Mouse (Mus musculus): ENCODE measurements at regions not wholly inside any gene's neighbourhood (a gene's known extent, or its start where the extent isn't known, plus 50 kb on each side); places are given as distances from the start of the nearest gene placed in this dataset.

DNA sequence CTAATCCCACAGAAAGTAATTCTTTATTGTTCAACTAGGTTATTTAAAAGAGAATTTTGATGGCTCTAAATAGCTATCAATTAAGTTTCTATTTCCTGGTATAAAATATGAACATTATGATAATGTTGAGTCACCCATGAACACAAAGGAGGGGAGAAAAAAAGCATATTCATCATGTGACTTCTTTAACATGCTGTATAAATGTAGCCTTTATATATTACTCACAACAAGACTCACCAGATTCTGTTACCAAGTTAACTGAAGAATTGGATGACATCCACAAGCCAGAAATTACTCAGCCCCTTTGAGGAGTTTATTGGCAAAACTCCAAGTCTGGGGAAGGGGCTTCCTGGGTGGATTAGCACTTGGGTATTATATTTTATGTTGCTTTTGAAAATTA is 648.5 kb downstream of the Tfap2b start:
- no peaks in the 10 kb centered on the region for H3K27me3 ChIP-seq (ENCODE audit: control insufficient read depth, insufficient read depth, low read length)
- H3K9ac ChIP-seq (ENCODE audit: low read depth, low read length, severe bottlenecking): no peak overlapping the region
- no peaks in the 10 kb centered on the region for H3K4me1 ChIP-seq (ENCODE audit: control insufficient read depth, insufficient read depth, low read length)
- no peak overlapping the region for H3K4me3 ChIP-seq (replicated peaks; ENCODE audit: low read length)
- no peaks in the 10 kb centered on the region for H3K9me3 ChIP-seq (ENCODE audit: control insufficient read depth, low read length)
- no peak for DNase-seq (ENCODE audit: low spot score)
- no peak for ATAC-seq (ENCODE audit: low FRiP score, low read depth)
- no peak overlapping the region for H3K27ac ChIP-seq (replicated peaks; ENCODE audit: low read depth, low read length)
- no peak for TF ChIP-seq POLR2A (IDR thresholded peaks at IDR 0.05; ENCODE audit: borderline replicate concordance, extremely low read depth, insufficient read depth, insufficient read length)
- no peaks in the 10 kb centered on the region for H3K36me3 ChIP-seq (ENCODE audit: control insufficient read depth, insufficient read depth, low read length)
- H3K4me2 ChIP-seq (replicated peaks; ENCODE audit: low read depth, low read length, severe bottlenecking): no peak overlapping the region

DNA sequence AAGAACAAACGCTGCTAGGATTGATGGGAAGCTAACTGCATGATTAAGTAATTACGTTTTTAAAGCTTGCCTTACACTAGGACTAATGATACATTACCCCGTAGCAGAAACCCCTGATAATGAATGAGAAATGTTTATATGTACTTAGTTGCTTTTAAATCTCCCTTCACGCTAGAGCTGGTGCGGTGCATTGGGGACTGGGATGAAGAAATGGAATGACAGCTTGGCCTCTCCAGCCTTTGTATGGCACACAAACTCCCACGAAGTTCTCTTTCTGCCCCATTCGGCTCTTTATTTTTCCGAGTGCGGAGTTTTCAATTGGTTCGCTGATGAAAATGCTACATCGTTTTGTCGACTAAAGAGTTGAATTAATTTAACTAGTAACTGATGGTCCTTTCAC is 659.8 kb downstream of the Tfap2b start:
- Histone ChIP-seq H3K4me2 (replicated peaks; ENCODE audit: low read depth, low read length, severe bottlenecking) (no peak overlapping the region), H3K27me3 (ENCODE audit: control insufficient read depth, insufficient read depth, low read length) (no peaks in the 10 kb centered on the region), H3K4me3 (replicated peaks; ENCODE audit: low read length) (no peak overlapping the region), H3K36me3 (ENCODE audit: control insufficient read depth, insufficient read depth, low read length) (no peaks in the 10 kb centered on the region), H3K4me1 (ENCODE audit: control insufficient read depth, insufficient read depth, low read length) (no peaks in the 10 kb centered on the region), H3K27ac (replicated peaks; ENCODE audit: low read depth, low read length) (no peak overlapping the region), H3K9ac (ENCODE audit: low read depth, low read length, severe bottlenecking) (no peak overlapping the region), H3K9me3 (ENCODE audit: control insufficient read depth, low read length) (no peaks in the 10 kb centered on the region)
- TF ChIP-seq POLR2A (IDR thresholded peaks at IDR 0.05; ENCODE audit: borderline replicate concordance, extremely low read depth, insufficient read depth, insufficient read length): no peak
- ATAC-seq (ENCODE audit: low FRiP score, low read depth) (no peak), DNase-seq (ENCODE audit: low spot score) (no peak)
- WGBS: 70% methylated on average over 12 of the region's 12 CpGs

DNA sequence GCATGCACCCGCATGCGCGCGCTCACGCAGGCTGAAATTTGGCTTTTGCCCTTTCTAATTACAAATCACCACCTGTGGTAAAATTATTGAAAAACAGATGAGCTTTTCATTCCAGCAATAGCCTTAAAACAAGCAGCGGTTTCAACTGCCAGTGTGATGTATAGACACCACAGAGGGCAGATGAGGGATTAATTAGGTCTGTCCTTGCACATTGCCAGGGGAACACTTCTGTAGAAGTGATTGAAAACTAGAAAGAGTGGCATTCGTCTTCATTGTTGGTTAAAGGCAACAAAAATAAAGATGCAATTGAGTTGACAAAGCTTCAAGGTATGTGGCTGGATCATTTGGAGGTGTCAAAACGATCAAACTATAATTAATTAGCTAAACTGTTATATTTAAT is 672.5 kb downstream of the Tfap2b start:
- no peak overlapping the region for H3K9ac ChIP-seq (ENCODE audit: low read depth, low read length, severe bottlenecking)
- DNase-seq (ENCODE audit: low spot score) (no peak), ATAC-seq (ENCODE audit: low FRiP score, low read depth) (no peak)
- H3K27me3 ChIP-seq (ENCODE audit: control insufficient read depth, insufficient read depth, low read length): no peaks in the 10 kb centered on the region
- 60% methylated on average over 8 of the region's 8 CpGs for WGBS
- H3K36me3 ChIP-seq (ENCODE audit: control insufficient read depth, insufficient read depth, low read length): no peaks in the 10 kb centered on the region
- no peak overlapping the region for H3K4me2 ChIP-seq (replicated peaks; ENCODE audit: low read depth, low read length, severe bottlenecking)
- no peak overlapping the region for H3K4me3 ChIP-seq (replicated peaks; ENCODE audit: low read length)
- no peak for TF ChIP-seq POLR2A (IDR thresholded peaks at IDR 0.05; ENCODE audit: borderline replicate concordance, extremely low read depth, insufficient read depth, insufficient read length)
- H3K4me1 ChIP-seq (ENCODE audit: control insufficient read depth, insufficient read depth, low read length): no peaks in the 10 kb centered on the region
- no peaks in the 10 kb centered on the region for H3K9me3 ChIP-seq (ENCODE audit: control insufficient read depth, low read length)
- H3K27ac ChIP-seq (replicated peaks; ENCODE audit: low read depth, low read length): no peak overlapping the region

DNA sequence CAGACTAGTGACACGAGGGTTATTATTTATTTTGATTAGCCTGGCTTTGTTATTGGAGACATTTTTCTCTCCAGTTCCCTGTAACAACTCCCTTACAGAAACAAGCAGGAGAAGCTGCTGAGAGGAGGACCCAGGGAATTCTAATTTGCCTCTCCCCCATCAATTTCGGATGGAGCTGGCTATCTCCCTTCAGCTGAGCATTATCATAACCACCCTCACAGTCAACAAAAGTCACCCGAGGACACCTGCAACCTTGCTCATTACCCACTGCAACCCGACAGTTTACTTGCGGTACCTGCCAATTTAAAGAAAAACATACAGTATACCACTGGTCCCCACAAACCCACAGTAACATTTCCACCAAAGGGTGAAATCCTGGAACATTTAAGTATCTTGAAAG is 690.7 kb downstream of the Tfap2b start:
- Histone ChIP-seq H3K9me3 (ENCODE audit: control insufficient read depth, low read length) (no peaks in the 10 kb centered on the region), H3K4me3 (replicated peaks; ENCODE audit: low read length) (no peak overlapping the region), H3K27ac (replicated peaks; ENCODE audit: low read depth, low read length) (no peak overlapping the region), H3K27me3 (ENCODE audit: control insufficient read depth, insufficient read depth, low read length) (no peaks in the 10 kb centered on the region), H3K4me2 (replicated peaks; ENCODE audit: low read depth, low read length, severe bottlenecking) (no peak overlapping the region), H3K9ac (ENCODE audit: low read depth, low read length, severe bottlenecking) (no peak overlapping the region), H3K36me3 (ENCODE audit: control insufficient read depth, insufficient read depth, low read length) (no peaks in the 10 kb centered on the region), H3K4me1 (ENCODE audit: control insufficient read depth, insufficient read depth, low read length) (no peaks in the 10 kb centered on the region)
- no peak for DNase-seq (ENCODE audit: low spot score)
- WGBS: 62% methylated on average over 5 of the region's 5 CpGs
- TF ChIP-seq POLR2A (IDR thresholded peaks at IDR 0.05; ENCODE audit: borderline replicate concordance, extremely low read depth, insufficient read depth, insufficient read length): no peak
- no peak for ATAC-seq (ENCODE audit: low FRiP score, low read depth)

DNA sequence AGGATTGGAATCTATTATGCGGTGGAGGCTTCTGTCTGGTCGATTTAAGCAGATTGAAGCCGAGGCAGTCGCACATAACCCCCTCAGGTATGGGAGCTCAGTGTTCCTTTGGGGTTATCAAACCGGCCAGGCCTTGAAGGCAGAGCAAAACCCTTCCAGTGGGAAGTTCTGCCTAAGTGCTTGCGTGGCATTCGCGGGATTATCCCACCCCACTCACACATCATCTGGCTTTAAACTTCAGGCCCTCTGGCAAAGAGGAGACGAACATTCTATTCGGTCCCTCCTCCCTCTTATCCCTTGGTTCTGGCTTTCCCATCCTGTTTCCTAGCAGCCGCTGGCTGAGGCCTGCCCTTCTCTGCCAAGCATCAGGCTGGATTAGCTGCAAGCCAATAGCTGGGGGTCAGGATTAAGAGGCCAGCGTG is 691.2 kb downstream of the Tfap2b start:
- no peak overlapping the region for H3K9ac ChIP-seq (ENCODE audit: low read depth, low read length, severe bottlenecking)
- no peak overlapping the region for H3K4me2 ChIP-seq (replicated peaks; ENCODE audit: low read depth, low read length, severe bottlenecking)
- ATAC-seq (ENCODE audit: low FRiP score, low read depth) (no peak), DNase-seq (ENCODE audit: low spot score) (no peak)
- H3K4me3 ChIP-seq (replicated peaks; ENCODE audit: low read length): no peak overlapping the region
- no peaks in the 10 kb centered on the region for H3K4me1 ChIP-seq (ENCODE audit: control insufficient read depth, insufficient read depth, low read length)
- H3K27ac ChIP-seq (replicated peaks; ENCODE audit: low read depth, low read length): no peak overlapping the region
- TF ChIP-seq POLR2A (IDR thresholded peaks at IDR 0.05; ENCODE audit: borderline replicate concordance, extremely low read depth, insufficient read depth, insufficient read length): no peak
- no peaks in the 10 kb centered on the region for H3K9me3 ChIP-seq (ENCODE audit: control insufficient read depth, low read length)
- 48% methylated on average over 12 of the region's 12 CpGs for WGBS
- H3K27me3 ChIP-seq (ENCODE audit: control insufficient read depth, insufficient read depth, low read length): no peaks in the 10 kb centered on the region
- H3K36me3 ChIP-seq (ENCODE audit: control insufficient read depth, insufficient read depth, low read length): no peaks in the 10 kb centered on the region

DNA sequence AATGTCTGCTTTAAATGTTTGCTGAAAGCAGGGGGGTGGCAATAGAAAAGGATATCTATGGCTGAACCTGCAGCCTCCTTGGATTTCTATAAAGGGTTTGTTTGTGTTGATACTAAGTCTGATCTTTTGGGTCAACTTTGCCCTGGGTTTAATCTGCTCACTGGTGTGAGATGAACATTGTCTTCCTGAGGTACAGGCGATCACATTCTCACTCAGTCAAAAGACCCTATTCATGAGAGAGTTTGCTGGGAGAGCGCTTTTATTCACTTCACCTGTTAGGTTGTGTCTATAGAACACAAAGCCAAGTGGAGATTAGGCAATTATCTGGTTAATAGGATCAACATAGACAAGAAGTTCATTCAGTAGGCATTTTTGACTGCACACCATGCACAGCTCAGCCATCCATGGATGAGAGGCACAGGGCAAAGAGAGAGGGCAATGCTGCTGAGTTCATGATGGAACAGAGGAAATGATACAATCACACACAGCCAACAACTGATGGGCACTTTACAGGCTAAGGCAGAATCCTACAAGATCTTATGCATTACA is 692.3 kb downstream of the Tfap2b start:
- no peak for DNase-seq (ENCODE audit: low spot score)
- no peak overlapping the region for H3K9ac ChIP-seq (ENCODE audit: low read depth, low read length, severe bottlenecking)
- no peak overlapping the region for H3K27ac ChIP-seq (replicated peaks; ENCODE audit: low read depth, low read length)
- no peaks in the 10 kb centered on the region for H3K9me3 ChIP-seq (ENCODE audit: control insufficient read depth, low read length)
- no peaks in the 10 kb centered on the region for H3K27me3 ChIP-seq (ENCODE audit: control insufficient read depth, insufficient read depth, low read length)
- no peak overlapping the region for H3K4me3 ChIP-seq (replicated peaks; ENCODE audit: low read length)
- no peak for TF ChIP-seq POLR2A (IDR thresholded peaks at IDR 0.05; ENCODE audit: borderline replicate concordance, extremely low read depth, insufficient read depth, insufficient read length)
- no peaks in the 10 kb centered on the region for H3K36me3 ChIP-seq (ENCODE audit: control insufficient read depth, insufficient read depth, low read length)
- no peak for ATAC-seq (ENCODE audit: low FRiP score, low read depth)
- H3K4me2 ChIP-seq (replicated peaks; ENCODE audit: low read depth, low read length, severe bottlenecking): no peak overlapping the region
- WGBS: 89% methylated on average over 2 of the region's 2 CpGs
- no peaks in the 10 kb centered on the region for H3K4me1 ChIP-seq (ENCODE audit: control insufficient read depth, insufficient read depth, low read length)

All from limb, embryonic 14.5 days (tissue).